Mouse (Mus musculus) CD8-positive naive resting alpha-beta T cell, adult 2 months (primary cell): ENCODE measurements around the gene Ddx1.
A peak's percentile ranks its signal among the peaks of the same experiment; 100 is the strongest.

Source experiments
- DNase-seq, 2 experiments: peaks; one replicate each; pipeline ENCODE4 v3.0.0; 2022; ENCODE audit warnings: low read depth in 2 of 2, low spot score in 2 of 2

Ddx1 gene

GRCm38 (mm10) chr12:13248691-13249572 is at the start of gene Ddx1:
Gene Ddx1, minus strand, starts transcription at chr12:13249213.
- DNase-seq: peak; percentile 74 to 80

- no peak for DNase-seq
Observed at GRCm38 (mm10) chr12:13293421-13293881, 44.4 kb upstream of the Ddx1 start.

- DNase-seq: no peak
Observed at GRCm38 (mm10) chr12:13291453-13291852, 42.4 kb upstream of the Ddx1 start.

- no peak for DNase-seq
Observed at GRCm38 (mm10) chr12:13269570-13270390, 20.8 kb upstream of the Ddx1 start.

- DNase-seq: peak; percentile 34 to 61
Observed at GRCm38 (mm10) chr12:13268826-13269449, 19.9 kb upstream of the Ddx1 start, which contains the start of gene Nbas. Gene Nbas, plus strand, starts transcription at chr12:13269133.

- DNase-seq: no peak
Observed at GRCm38 (mm10) chr12:13268412-13268811, 19.4 kb upstream of the Ddx1 start.

- no peak for DNase-seq
Observed at GRCm38 (mm10) chr12:13255701-13256100, 6.7 kb upstream of the Ddx1 start.

GRCm38 (mm10) chr12:13255068-13255467 is 6.1 kb upstream of the Ddx1 start:
- no peak for DNase-seq

GRCm38 (mm10) chr12:13249573-13249919 is 533 bp upstream of the Ddx1 start:
- DNase-seq: no peak

GRCm38 (mm10) chr12:13242453-13242852 is 6.6 kb downstream of the Ddx1 start:
- DNase-seq: no peak

GRCm38 (mm10) chr12:13218101-13218514 is 30.9 kb downstream of the Ddx1 start:
- no peak for DNase-seq

- no peak for DNase-seq
Observed at GRCm38 (mm10) chr12:13217568-13217967, 31.4 kb downstream of the Ddx1 start.

- no peak for DNase-seq
Observed at GRCm38 (mm10) chr12:13216501-13217103, 32.4 kb downstream of the Ddx1 start.

GRCm38 (mm10) chr12:13214345-13215278 is 34.4 kb downstream of the Ddx1 start:
- peak; percentile 46 to 56 for DNase-seq

GRCm38 (mm10) chr12:13211746-13212482 is 37.1 kb downstream of the Ddx1 start:
- no peak for DNase-seq

GRCm38 (mm10) chr12:13209692-13210377 is 39.2 kb downstream of the Ddx1 start:
- no peak for DNase-seq

- no peak for DNase-seq
Observed at GRCm38 (mm10) chr12:13208983-13209451, 40.0 kb downstream of the Ddx1 start.

GRCm38 (mm10) chr12:13208517-13208916 is 40.5 kb downstream of the Ddx1 start:
- DNase-seq: no peak
